Mouse (Mus musculus) testis, adult 2 months (tissue): ENCODE results near the gene Eddm3b.

ENCODE experiments used
- CTCF ChIP-seq: fragments of 200-500 bp; IDR thresholded peaks from 2 replicates; pipeline ENCODE4 v1.5.1; 2012; ENCODE audit warnings: low read depth, mild to moderate bottlenecking, inconsistent platforms, low read length, moderate library complexity; ENCODE audit not compliant: control insufficient read depth, insufficient read depth, insufficient replicate concordance
- POLR2A ChIP-seq: fragments of 200-500 bp; IDR thresholded peaks from 2 replicates; pipeline ENCODE4 v1.6.1; 2012; ENCODE audit warnings: low read depth, mild to moderate bottlenecking, inconsistent platforms, low read length, moderate library complexity; ENCODE audit not compliant: control insufficient read depth

DNA sequence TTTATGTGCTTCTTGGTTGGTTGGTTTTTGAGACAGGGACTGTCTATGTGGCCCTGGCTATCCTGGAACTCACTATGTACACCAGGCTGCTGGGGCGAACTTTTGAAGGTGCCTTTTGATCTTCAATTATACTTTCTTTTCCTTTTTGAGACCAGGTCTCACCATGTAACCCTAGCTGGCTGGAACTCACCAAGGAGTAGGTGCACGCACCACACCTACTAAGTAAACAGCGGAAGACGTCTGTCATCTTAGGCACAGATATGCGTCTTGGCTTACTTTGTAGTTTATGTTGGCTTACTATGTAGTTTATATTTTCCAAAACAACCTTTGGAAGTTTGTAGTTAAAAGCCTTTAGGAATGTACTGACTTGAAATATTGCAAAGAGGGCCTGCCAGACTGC is 45.3 kb upstream of the Eddm3b start:
- TF ChIP-seq POLR2A (no peak), CTCF (no peak)
